Mouse (Mus musculus) frontal cortex, postnatal 25 days (tissue): ENCODE results near the gene Rrp15.

Experiments
- DNase-seq, 2 experiments: peaks; one replicate each; pipeline ENCODE4 v3.0.0; 2022; ENCODE audit warnings: low spot score in 2 of 2

Rrp15 gene

GRCm38 (mm10) chr1:186673166-186673565, 76.0 kb downstream of the Rrp15 start:
- no peak for DNase-seq
